Mouse (Mus musculus): ENCODE measurements at regions not wholly inside any gene's neighbourhood (a gene's known extent, or its start where the extent isn't known, plus 50 kb on each side); places are given as distances from the start of the nearest gene placed in this dataset.

GRCm38 (mm10) chr15:86677016-86677415 lies 462.8 kb downstream of the Tbc1d22a start:
- TF ChIP-seq POLR2A (IDR thresholded peaks at IDR 0.05; ENCODE audit: insufficient read depth, low read depth, low read length) = no peak
- no peak for TF ChIP-seq CTCF (IDR thresholded peaks at IDR 0.05; ENCODE audit: insufficient read depth, low read depth, low read length)
